Mouse (Mus musculus): ENCODE measurements around the gene Lrrc34. TPM values are rescaled to one million over a fixed set of nuclear protein-coding genes. Genes with fewer than 3 reads are reported as not detected.

Lrrc34 gene
- polyA plus RNA-seq (2014; fragmentation: Nextera tagmentation; extraction: Ambion mirVana) = 1.3 and 1.6 TPM in 2 replicates

DNA sequence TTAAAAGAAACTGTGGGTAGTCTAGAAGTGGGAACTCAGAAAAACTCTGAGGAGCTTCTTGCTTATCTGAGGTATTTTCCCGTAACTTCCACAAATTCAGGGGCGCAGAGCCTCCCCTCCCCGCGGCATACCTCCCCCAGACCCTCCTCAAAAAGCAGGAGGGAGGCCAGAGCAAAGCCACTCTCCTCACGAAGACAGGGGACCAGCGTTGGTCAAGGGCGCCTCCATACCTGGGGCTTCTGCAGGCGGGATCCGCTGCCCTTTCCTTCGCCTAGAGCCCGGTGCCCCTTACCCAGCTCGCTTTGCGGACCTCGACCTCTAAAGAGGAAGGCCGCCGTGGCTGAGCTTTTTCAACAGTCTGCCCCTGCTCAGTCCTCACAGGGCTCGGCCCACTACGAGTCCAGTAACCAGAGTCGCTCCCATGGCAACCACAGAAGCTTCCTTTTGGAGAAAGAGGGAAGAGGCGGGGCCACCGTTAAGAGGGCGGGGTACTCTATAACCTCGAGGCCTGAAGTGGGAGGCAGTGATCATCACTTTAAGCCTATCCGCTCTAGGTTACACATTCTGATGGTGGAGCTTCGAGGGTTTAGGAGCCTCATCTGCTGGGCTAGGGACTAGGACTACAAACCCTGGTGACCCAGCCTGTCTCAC lies at the start of gene Lrrc34:
Gene Lrrc34, minus strand, starts transcription at position 430 of the 651 bp plus-strand sequence.
- DNase-seq (ENCODE audit: low spot score) (peak; percentile 71), ATAC-seq (peak; percentile 84)
- peak within 1 kb of the TSS; percentile 53 for H3K4me2 ChIP-seq (ENCODE audit: low read length)
- peak within 1 kb of the TSS; percentile 53 for H3K9ac ChIP-seq (ENCODE audit: low read length)
- no peaks in the 10 kb centered on the region for H3K36me3 ChIP-seq (ENCODE audit: control insufficient read depth, insufficient read depth, low read length)
- peaks cover 3% of the 10 kb centered on the region for H3K27me3 ChIP-seq (replicated peaks; ENCODE audit: control insufficient read depth, insufficient read depth, low read length)
- WGBS = 2% methylated on average over 25 of the region's 25 CpGs
- H3K27ac ChIP-seq (ENCODE audit: low read depth, low read length) = no peak within 1 kb of the TSS
- H3K9me3 ChIP-seq (replicated peaks; ENCODE audit: control insufficient read depth, low read length) = no peaks in the 10 kb centered on the region
- peak within 1 kb of the TSS; percentile 20 for H3K4me3 ChIP-seq (ENCODE audit: low read depth, low read length)
- peaks cover 5% of the 10 kb centered on the region; the same call in 1 of the 2 replicates for H3K4me1 ChIP-seq (ENCODE audit: control insufficient read depth, insufficient read depth, low read length)

DNA sequence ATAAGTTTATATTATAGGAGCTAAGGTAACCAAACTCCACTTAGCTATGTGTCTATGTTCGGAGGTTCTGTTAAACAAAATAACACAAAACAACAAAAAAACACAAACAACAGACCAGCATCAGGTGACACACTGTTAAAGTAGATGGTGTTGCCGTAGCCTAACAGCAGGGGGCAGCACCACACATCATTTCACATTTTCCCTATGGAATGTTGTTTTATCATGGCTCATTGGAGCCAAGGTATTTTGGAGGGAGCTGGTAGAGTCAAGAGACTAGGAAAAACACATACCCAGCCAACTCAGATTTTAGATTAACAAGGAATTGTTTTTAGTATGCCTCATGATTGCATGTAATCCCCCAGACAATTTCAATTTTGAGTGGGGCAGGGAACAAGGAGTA lies 48.7 kb upstream of the Lrrc34 start:
- H3K4me3 ChIP-seq (ENCODE audit: low read depth, low read length) = no peak overlapping the region
- H3K4me1 ChIP-seq (ENCODE audit: control insufficient read depth, insufficient read depth, low read length) = no peaks in the 10 kb centered on the region
- peak; percentile 73; the same call in 1 of the 2 replicates for ATAC-seq
- H3K36me3 ChIP-seq (ENCODE audit: control insufficient read depth, insufficient read depth, low read length) = no peaks in the 10 kb centered on the region
- 23% methylated on average over 2 of the region's 2 CpGs for WGBS
- no peak overlapping the region for H3K27ac ChIP-seq (ENCODE audit: low read depth, low read length)
- H3K27me3 ChIP-seq (replicated peaks; ENCODE audit: control insufficient read depth, insufficient read depth, low read length) = no peaks in the 10 kb centered on the region
- H3K4me2 ChIP-seq (ENCODE audit: low read length) = no peak overlapping the region
- DNase-seq (ENCODE audit: low spot score) = peak; percentile 67
- no peaks in the 10 kb centered on the region for H3K9me3 ChIP-seq (replicated peaks; ENCODE audit: control insufficient read depth, low read length)
- H3K9ac ChIP-seq (ENCODE audit: low read length) = no peak overlapping the region

DNA sequence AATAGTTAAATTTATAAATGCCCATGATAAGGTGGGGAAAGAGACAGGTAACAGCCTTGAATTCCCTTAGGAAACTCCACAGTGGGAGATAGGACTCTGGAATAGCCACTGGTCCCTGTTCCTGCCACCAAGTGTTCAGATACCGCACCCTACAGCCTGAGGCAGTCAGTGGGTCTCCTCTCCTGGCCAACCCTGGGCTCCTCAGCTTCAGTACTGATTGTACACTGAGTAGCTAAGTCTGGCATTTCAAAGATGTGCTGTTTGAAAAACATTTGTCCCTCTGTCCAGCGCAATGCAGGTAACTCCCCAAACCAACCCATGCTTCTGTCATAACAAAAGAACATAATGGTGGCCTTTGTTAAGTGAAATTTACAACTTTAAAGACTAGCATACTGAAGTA lies 48.0 kb upstream of the Lrrc34 start:
- Histone ChIP-seq H3K9me3 (replicated peaks; ENCODE audit: control insufficient read depth, low read length) (no peaks in the 10 kb centered on the region), H3K9ac (ENCODE audit: low read length) (no peak overlapping the region), H3K27me3 (replicated peaks; ENCODE audit: control insufficient read depth, insufficient read depth, low read length) (no peaks in the 10 kb centered on the region), H3K4me1 (ENCODE audit: control insufficient read depth, insufficient read depth, low read length) (no peaks in the 10 kb centered on the region), H3K4me2 (ENCODE audit: low read length) (no peak overlapping the region), H3K36me3 (ENCODE audit: control insufficient read depth, insufficient read depth, low read length) (no peaks in the 10 kb centered on the region), H3K4me3 (ENCODE audit: low read depth, low read length) (no peak overlapping the region), H3K27ac (ENCODE audit: low read depth, low read length) (no peak overlapping the region)
- no peak for DNase-seq (ENCODE audit: low spot score)
- no peak for ATAC-seq
- 98% methylated on average over 2 of the region's 2 CpGs for WGBS

DNA sequence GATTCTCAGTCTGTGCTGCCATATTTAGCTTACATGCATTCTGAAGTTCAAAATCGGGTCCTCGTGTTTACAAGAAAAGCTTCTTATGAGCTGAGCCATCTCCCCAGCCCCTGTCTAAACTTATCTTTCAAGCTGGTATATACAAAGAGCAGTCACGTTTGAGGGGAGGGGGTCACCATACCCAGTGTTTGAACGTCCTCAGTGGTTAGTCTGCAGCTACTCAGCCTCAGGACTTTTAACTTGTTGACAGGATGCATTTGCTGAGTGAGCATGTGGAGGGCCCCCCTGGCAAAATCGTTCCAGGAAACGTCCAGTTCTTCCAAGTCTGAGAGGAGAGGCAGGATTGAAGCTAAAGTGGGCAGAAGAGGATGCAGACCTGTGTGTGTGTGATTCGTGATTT lies 43.3 kb upstream of the Lrrc34 start:
- no peak for ATAC-seq
- WGBS = 78% methylated on average over 7 of the region's 7 CpGs
- no peak overlapping the region for H3K27ac ChIP-seq (ENCODE audit: low read depth, low read length)
- H3K27me3 ChIP-seq (replicated peaks; ENCODE audit: control insufficient read depth, insufficient read depth, low read length) = no peaks in the 10 kb centered on the region
- DNase-seq (ENCODE audit: low spot score) = no peak
- no peaks in the 10 kb centered on the region for H3K9me3 ChIP-seq (replicated peaks; ENCODE audit: control insufficient read depth, low read length)
- no peak overlapping the region for H3K4me3 ChIP-seq (ENCODE audit: low read depth, low read length)
- no peaks in the 10 kb centered on the region for H3K4me1 ChIP-seq (ENCODE audit: control insufficient read depth, insufficient read depth, low read length)
- no peak overlapping the region for H3K9ac ChIP-seq (ENCODE audit: low read length)
- H3K4me2 ChIP-seq (ENCODE audit: low read length) = no peak overlapping the region
- no peaks in the 10 kb centered on the region for H3K36me3 ChIP-seq (ENCODE audit: control insufficient read depth, insufficient read depth, low read length)

DNA sequence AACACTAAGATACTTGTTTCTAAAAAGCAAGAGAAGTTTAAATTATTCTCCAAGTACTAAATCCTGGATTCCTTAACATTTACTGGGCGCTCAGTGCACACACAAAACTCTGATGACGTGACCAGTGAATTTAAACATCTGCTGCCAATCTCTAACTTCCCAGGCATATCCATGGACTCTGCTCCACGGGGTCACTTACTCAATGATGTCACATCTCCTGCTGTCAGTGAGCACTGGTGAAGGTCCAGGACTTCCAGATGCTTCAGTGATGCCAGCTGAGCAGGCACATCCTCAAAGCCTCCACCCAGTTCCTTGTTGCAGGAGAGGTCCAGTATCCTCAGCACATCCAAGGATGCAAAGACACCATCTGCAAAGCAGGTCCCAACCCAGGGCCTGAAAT lies 39.5 kb upstream of the Lrrc34 start:
- Histone ChIP-seq H3K36me3 (ENCODE audit: control insufficient read depth, insufficient read depth, low read length) (no peaks in the 10 kb centered on the region), H3K9ac (ENCODE audit: low read length) (no peak overlapping the region), H3K9me3 (replicated peaks; ENCODE audit: control insufficient read depth, low read length) (no peaks in the 10 kb centered on the region), H3K4me1 (ENCODE audit: control insufficient read depth, insufficient read depth, low read length) (no peaks in the 10 kb centered on the region), H3K27me3 (replicated peaks; ENCODE audit: control insufficient read depth, insufficient read depth, low read length) (no peaks in the 10 kb centered on the region), H3K27ac (ENCODE audit: low read depth, low read length) (no peak overlapping the region), H3K4me3 (ENCODE audit: low read depth, low read length) (no peak overlapping the region), H3K4me2 (ENCODE audit: low read length) (no peak overlapping the region)
- WGBS = 86% methylated on average over 3 of the region's 3 CpGs
- DNase-seq (ENCODE audit: low spot score) = no peak
- ATAC-seq = no peak

DNA sequence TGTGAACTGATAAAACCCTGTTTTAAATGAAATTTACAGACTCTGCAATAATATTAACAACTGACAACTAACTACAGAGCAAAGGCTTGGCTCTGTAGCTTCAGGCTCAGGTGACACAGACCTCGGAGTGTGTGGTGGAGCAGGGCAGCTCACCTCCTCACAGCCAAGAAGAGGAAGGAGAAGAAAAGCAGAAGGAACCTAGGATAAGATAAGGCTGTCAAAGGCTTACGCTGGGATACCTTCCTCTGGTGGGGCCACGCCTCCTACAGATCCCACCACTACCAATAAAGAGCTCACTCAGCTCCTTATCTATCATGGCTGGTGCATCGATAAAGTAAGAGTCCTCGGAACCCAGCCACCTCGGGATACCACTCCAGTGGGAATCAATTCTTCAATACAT lies 35.5 kb upstream of the Lrrc34 start:
- Histone ChIP-seq H3K4me1 (ENCODE audit: control insufficient read depth, insufficient read depth, low read length) (no peaks in the 10 kb centered on the region), H3K27ac (ENCODE audit: low read depth, low read length) (no peak overlapping the region), H3K4me2 (ENCODE audit: low read length) (no peak overlapping the region), H3K4me3 (ENCODE audit: low read depth, low read length) (no peak overlapping the region), H3K9ac (ENCODE audit: low read length) (no peak overlapping the region), H3K27me3 (replicated peaks; ENCODE audit: control insufficient read depth, insufficient read depth, low read length) (no peaks in the 10 kb centered on the region), H3K9me3 (replicated peaks; ENCODE audit: control insufficient read depth, low read length) (no peaks in the 10 kb centered on the region), H3K36me3 (ENCODE audit: control insufficient read depth, insufficient read depth, low read length) (no peaks in the 10 kb centered on the region)
- 89% methylated on average over 6 of the region's 6 CpGs for WGBS
- no peak for ATAC-seq
- no peak for DNase-seq (ENCODE audit: low spot score)

DNA sequence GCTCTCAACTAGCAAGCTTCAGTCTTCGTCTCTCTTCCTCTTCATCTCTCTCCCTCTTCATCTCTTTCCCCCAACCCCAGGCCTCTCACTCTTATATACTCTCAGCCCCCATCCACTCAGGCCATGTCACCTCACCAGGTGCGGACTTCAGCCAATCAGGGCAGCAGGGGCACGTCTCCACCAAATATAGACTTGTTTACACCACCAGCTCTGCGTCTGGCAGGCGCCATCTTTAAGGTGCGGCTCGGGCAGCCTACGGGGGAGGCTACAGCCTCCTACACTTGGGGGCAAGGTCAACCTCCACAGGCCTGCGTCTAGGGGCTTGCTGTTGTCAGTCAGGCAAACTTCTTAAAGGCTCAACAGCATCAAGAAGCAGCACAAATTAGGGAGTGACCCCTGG lies 10.8 kb upstream of the Lrrc34 start:
- Histone ChIP-seq H3K9ac (ENCODE audit: low read length) (no peak overlapping the region), H3K4me3 (ENCODE audit: low read depth, low read length) (no peak overlapping the region), H3K4me1 (ENCODE audit: control insufficient read depth, insufficient read depth, low read length) (no peaks in the 10 kb centered on the region), H3K36me3 (ENCODE audit: control insufficient read depth, insufficient read depth, low read length) (no peaks in the 10 kb centered on the region), H3K9me3 (replicated peaks; ENCODE audit: control insufficient read depth, low read length) (no peaks in the 10 kb centered on the region), H3K27ac (ENCODE audit: low read depth, low read length) (no peak overlapping the region), H3K4me2 (ENCODE audit: low read length) (no peak overlapping the region), H3K27me3 (replicated peaks; ENCODE audit: control insufficient read depth, insufficient read depth, low read length) (no peaks in the 10 kb centered on the region)
- 90% methylated on average over 9 of the region's 9 CpGs for WGBS
- ATAC-seq (no peak), DNase-seq (ENCODE audit: low spot score) (no peak)

DNA sequence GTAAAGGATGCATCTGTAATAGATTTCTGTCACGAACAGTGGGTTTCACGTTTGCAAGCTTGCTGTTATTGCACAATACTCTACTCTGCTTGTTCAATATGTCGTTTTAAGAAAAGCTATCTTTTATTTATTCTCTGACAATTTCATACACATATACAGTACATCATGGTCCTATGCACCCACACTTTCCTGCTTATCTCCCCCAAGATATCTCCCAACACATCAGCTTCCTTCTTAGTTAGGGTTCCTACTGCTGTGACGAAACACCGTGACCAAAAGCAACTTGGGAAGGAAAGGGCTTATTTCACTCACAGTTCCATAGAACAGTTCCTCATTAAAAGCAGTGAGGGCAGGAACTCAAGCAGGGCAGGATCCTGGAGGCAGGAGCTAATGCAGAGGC lies 8.3 kb upstream of the Lrrc34 start:
- WGBS = 89% methylated on average over 5 of the region's 5 CpGs
- no peak overlapping the region for H3K4me3 ChIP-seq (ENCODE audit: low read depth, low read length)

DNA sequence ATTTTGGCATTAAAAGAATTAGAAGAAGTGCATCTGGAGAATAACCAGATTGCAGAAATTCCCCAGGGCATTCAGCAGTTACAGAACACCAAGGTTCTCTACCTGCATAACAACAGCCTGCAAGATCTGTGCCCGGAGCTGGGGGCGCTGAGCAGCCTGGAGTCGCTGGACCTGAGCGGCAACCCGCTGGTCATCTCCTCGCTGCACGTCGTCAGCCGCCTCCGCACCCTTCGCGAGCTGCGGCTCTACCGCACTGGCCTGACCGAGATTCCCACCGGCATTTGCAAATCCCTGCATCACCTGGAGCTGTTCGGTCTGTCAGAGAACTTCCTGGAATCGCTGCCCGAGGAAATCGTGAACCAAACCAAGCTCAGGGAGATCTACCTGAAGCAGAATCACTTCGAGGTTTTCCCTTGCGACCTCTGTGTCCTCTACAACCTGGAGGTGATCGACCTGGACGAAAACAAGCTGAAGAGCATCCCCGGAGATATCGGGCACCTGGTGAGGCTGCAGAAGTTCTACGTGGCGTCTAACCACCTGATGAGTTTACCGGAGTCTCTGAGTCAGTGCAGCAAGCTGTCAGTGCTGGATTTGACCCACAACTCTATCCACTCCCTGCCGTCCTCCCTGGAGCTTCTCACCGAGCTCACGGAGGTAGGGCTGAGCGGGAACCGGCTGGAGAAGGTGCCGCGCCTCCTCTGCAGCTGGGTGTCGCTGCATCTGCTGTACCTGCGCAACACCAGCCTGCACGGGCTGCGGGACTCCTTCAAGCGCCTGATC lies 2.6 kb upstream of the Lrrc34 start:
- Histone ChIP-seq H3K27me3 (replicated peaks; ENCODE audit: control insufficient read depth, insufficient read depth, low read length) (peaks cover 3% of the 10 kb centered on the region), H3K9ac (ENCODE audit: low read length) (peak overlapping the region; percentile 40; the same call in 1 of the 2 replicates), H3K4me3 (ENCODE audit: low read depth, low read length) (peak overlapping the region; percentile 35), H3K4me1 (ENCODE audit: control insufficient read depth, insufficient read depth, low read length) (peaks cover 5% of the 10 kb centered on the region; the same call in 1 of the 2 replicates), H3K36me3 (ENCODE audit: control insufficient read depth, insufficient read depth, low read length) (no peaks in the 10 kb centered on the region), H3K9me3 (replicated peaks; ENCODE audit: control insufficient read depth, low read length) (no peaks in the 10 kb centered on the region), H3K27ac (ENCODE audit: low read depth, low read length) (no peak overlapping the region), H3K4me2 (ENCODE audit: low read length) (peak overlapping the region; percentile 69)
- DNase-seq (ENCODE audit: low spot score) = peak; percentile 20
- peak; percentile 64 for ATAC-seq
- WGBS = under 1% methylated on average over 41 of the region's 41 CpGs

More for the DNA sequence above, 8.3 kb upstream of the Lrrc34 start:
- H3K36me3 ChIP-seq (ENCODE audit: control insufficient read depth, insufficient read depth, low read length) = no peaks in the 10 kb centered on the region
- no peaks in the 10 kb centered on the region for H3K4me1 ChIP-seq (ENCODE audit: control insufficient read depth, insufficient read depth, low read length)
- no peaks in the 10 kb centered on the region for H3K27me3 ChIP-seq (replicated peaks; ENCODE audit: control insufficient read depth, insufficient read depth, low read length)
- DNase-seq (ENCODE audit: low spot score) (no peak), ATAC-seq (no peak)
- no peak overlapping the region for H3K9ac ChIP-seq (ENCODE audit: low read length)
- no peak overlapping the region for H3K27ac ChIP-seq (ENCODE audit: low read depth, low read length)
- H3K4me2 ChIP-seq (ENCODE audit: low read length) = no peak overlapping the region
- no peaks in the 10 kb centered on the region for H3K9me3 ChIP-seq (replicated peaks; ENCODE audit: control insufficient read depth, low read length)
